ENCODE assay signal across 13 mouse cellular contexts in genomic region chr12:72267614-72268013, GRCm38 (mm10).
A peak's percentile ranks its signal among the peaks of the same experiment; 100 is the strongest.
DNase-seq lines count a peak whose midpoint lies in the region; TF ChIP-seq lines count a peak whose summit lies in the region.
"Had no signal": no experiment of that assay in that cellular context is flagged by ENCODE, and none has a peak within 500 bp of the region (broad histone marks: within the 10 kb centered on the region; RNA-seq: fewer than 3 reads in every experiment).

No protein-coding gene starts in this region.

- no peak overlapping the region for H3K27ac ChIP-seq in layer of hippocampus, adult 2 months
- H3K27ac ChIP-seq in thymus, adult 2 months (ENCODE audit: control insufficient read depth, insufficient read depth, low read length): no peak overlapping the region
- H3K27ac ChIP-seq: forebrain, embryonic 10.5 days had no signal

- no peak for DNase-seq in layer of hippocampus, adult 2 months (ENCODE audit: low spot score in 2 of 2)
- no peak for DNase-seq in layer of hippocampus, adult 9-10 months (ENCODE audit: low spot score)
- DNase-seq in thymus, postnatal 4 days: peak; percentile 51
- DNase-seq in thymus, adult 2 months: no peak
- no peak for DNase-seq in brain, embryonic 14.5 days (ENCODE audit: low read depth)
- no peak for DNase-seq in gastrocnemius, postnatal 25 days
- DNase-seq in frontal cortex, postnatal 10 days (ENCODE audit: low spot score in 2 of 2): no peak
- DNase-seq: kidney, adult 11 months; layer of hippocampus, postnatal 36 days; lung, postnatal 14 days; right cerebral cortex, postnatal 14 days had no signal

- no peaks in the 10 kb centered on the region for H3K4me1 ChIP-seq in thymus, adult 2 months (replicated peaks; ENCODE audit: control insufficient read depth, insufficient read depth, low read length)

- no peak overlapping the region for H3K4me3 ChIP-seq in layer of hippocampus, adult 2 months
- H3K4me3 ChIP-seq in thymus, adult 2 months (ENCODE audit: control insufficient read depth, insufficient read depth, low read length): no peak overlapping the region
- H3K4me3 ChIP-seq: forebrain, embryonic 10.5 days; heart, embryonic 12.5 days had no signal

- TF ChIP-seq CTCF in layer of hippocampus, adult 2 months (conservative IDR thresholded peaks at IDR 0.05): peak; percentile 68
- TF ChIP-seq CTCF in thymus, adult 2 months (IDR thresholded peaks at IDR 0.05; ENCODE audit: borderline replicate concordance, control insufficient read depth, extremely low read depth, insufficient read depth, low read length, poor library complexity): no peak
- TF ChIP-seq CTCF in brain, embryonic 14.5 days (IDR thresholded peaks at IDR 0.05; ENCODE audit: borderline replicate concordance, extremely low read depth, insufficient read depth, insufficient read length): peak; percentile 45; the same call in 1 of the 2 replicates

- TF ChIP-seq POLR2A in thymus, adult 2 months (IDR thresholded peaks at IDR 0.05; ENCODE audit: control insufficient read depth, extremely low read depth, insufficient read depth, low read length, poor library complexity): no peak
- no peak for TF ChIP-seq POLR2A in brain, embryonic 14.5 days (IDR thresholded peaks at IDR 0.05; ENCODE audit: borderline replicate concordance, extremely low read depth, insufficient read depth, insufficient read length, poor library complexity, severe bottlenecking)

- H3K36me3 ChIP-seq in thymus, adult 2 months (ENCODE audit: control insufficient read depth, insufficient read depth, low read length): no peaks in the 10 kb centered on the region
- H3K36me3 ChIP-seq: forebrain, embryonic 10.5 days; heart, embryonic 12.5 days had no signal

- no peaks in the 10 kb centered on the region for H3K27me3 ChIP-seq in thymus, adult 2 months (ENCODE audit: control insufficient read depth, insufficient read depth, low read length)
- H3K27me3 ChIP-seq: heart, embryonic 12.5 days had no signal

- 83% methylated on average over 2 of the region's 2 CpGs for WGBS in thymus, adult 2 months
